Mouse (Mus musculus) small intestine, adult 2 months (tissue): Measurements from ENCODE around the gene B3galt5. TPM values are rescaled to one million over a fixed set of nuclear protein-coding genes. Genes with fewer than 3 reads are reported as not detected.
A peak's percentile ranks its signal among the peaks of the same experiment; 100 is the strongest.

ENCODE experiments used
- H3K27ac ChIP-seq: fragments of 200-500 bp; 2 replicates; pipeline ENCODE4 v1.5.1; 2012; ENCODE audit warnings: low read depth, low read length, control low read depth, inconsistent platforms; ENCODE audit not compliant: insufficient read depth
- H3K27me3 ChIP-seq: fragments of 200-500 bp; 2 replicates; pipeline ENCODE4 v1.6.1; 2012; ENCODE audit warnings: mild to moderate bottlenecking, moderate library complexity, low read length, inconsistent platforms; ENCODE audit not compliant: control insufficient read depth, insufficient read depth
- H3K36me3 ChIP-seq: fragments of 200-500 bp; 2 replicates; pipeline ENCODE4 v1.6.1; 2012; ENCODE audit warnings: mild to moderate bottlenecking, low read length, control low read depth, inconsistent platforms; ENCODE audit not compliant: control insufficient read depth, insufficient read depth
- H3K4me1 ChIP-seq: fragments of 200-500 bp; 2 replicates; pipeline ENCODE4 v1.6.1; 2012; ENCODE audit warnings: low read length, inconsistent platforms, mixed read lengths; ENCODE audit not compliant: control insufficient read depth, insufficient read depth, insufficient read length
- H3K4me3 ChIP-seq: fragments of 200-500 bp; 2 replicates; pipeline ENCODE4 v1.5.1; 2012; ENCODE audit warnings: low read depth, mild to moderate bottlenecking, control low read depth, inconsistent platforms, low read length, moderate library complexity
- CTCF ChIP-seq: fragments of 200-500 bp; IDR thresholded peaks from 2 replicates; pipeline ENCODE4 v1.5.1; 2012; ENCODE audit warnings: low read depth, mild to moderate bottlenecking, control low read depth, inconsistent platforms, low read length, moderate library complexity, mixed read lengths; ENCODE audit not compliant: insufficient replicate concordance, insufficient read length; ENCODE audit errors: extremely low read depth
- POLR2A ChIP-seq: fragments of 200-500 bp; IDR thresholded peaks from 2 replicates; pipeline ENCODE4 v1.6.1; 2012; ENCODE audit warnings: low read depth, mild to moderate bottlenecking, control low read depth, inconsistent platforms, low read length, moderate library complexity
- WGBS: fragments of 180-500 bp; shearing (Covaris S2); methylation state at CpG from one replicate; pipeline ENCODE4 v1.1.7; 2018; 5-methylcytosine and 5-hydroxymethylcytosine counted together
- polyA plus RNA-seq: library from polyadenylated mRNA; depleted of rRNA; stranded (reverse); fragments of >200 nt; gene quantifications from 2 replicates; pipeline ENCODE4 v1.2.3, GENCODE M21; 2012

B3galt5 gene
- polyA plus RNA-seq, 1 experiment: 0.34 TPM

- TF ChIP-seq CTCF (no peak), POLR2A (no peak)
- Histone ChIP-seq H3K4me3 (no peak overlapping the region), H3K36me3 (no peaks in the 10 kb centered on the region), H3K27ac (no peak overlapping the region), H3K27me3 (no peaks in the 10 kb centered on the region), H3K4me1 (peaks cover 15% of the 10 kb centered on the region; the same call in 1 of the 2 replicates)
- 86% methylated on average over 10 of the region's 10 CpGs for WGBS
Measured at GRCm38 (mm10) chr16:96209789-96210188, 25.8 kb upstream of the B3galt5 start.

GRCm38 (mm10) chr16:96210856-96211255, 24.7 kb upstream of the B3galt5 start:
- Histone ChIP-seq H3K27ac (no peak overlapping the region), H3K36me3 (no peaks in the 10 kb centered on the region), H3K4me1 (peaks cover 9% of the 10 kb centered on the region; the same call in 1 of the 2 replicates), H3K4me3 (no peak overlapping the region), H3K27me3 (no peaks in the 10 kb centered on the region)
- TF ChIP-seq CTCF (no peak), POLR2A (no peak)
- 79% methylated on average over 7 of the region's 7 CpGs for WGBS

DNA sequence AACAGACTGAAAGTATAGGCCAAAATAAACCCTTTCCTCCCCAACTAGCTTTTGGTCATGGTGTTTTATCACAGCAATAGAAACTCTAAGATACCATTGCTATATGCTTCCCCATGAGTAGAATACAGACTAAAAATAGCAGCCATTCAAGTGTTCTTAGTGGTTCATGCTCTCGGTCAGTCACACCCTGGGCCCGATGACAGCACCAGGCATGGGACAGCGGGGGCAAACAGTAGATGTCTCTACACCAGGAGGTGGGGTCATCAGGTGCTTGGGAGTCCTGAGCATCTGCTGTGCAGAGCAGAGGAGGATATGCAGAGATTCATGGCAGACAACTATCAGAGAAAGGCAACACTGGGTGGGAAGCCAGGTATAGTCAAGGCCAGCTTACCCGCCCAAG, 22.6 kb upstream of the B3galt5 start:
- Histone ChIP-seq H3K4me1 (peaks cover 9% of the 10 kb centered on the region; the same call in 1 of the 2 replicates), H3K27ac (no peak overlapping the region), H3K27me3 (no peaks in the 10 kb centered on the region), H3K4me3 (no peak overlapping the region), H3K36me3 (no peaks in the 10 kb centered on the region)
- TF ChIP-seq POLR2A (no peak), CTCF (no peak)
- WGBS: 97% methylated on average over 4 of the region's 4 CpGs

DNA sequence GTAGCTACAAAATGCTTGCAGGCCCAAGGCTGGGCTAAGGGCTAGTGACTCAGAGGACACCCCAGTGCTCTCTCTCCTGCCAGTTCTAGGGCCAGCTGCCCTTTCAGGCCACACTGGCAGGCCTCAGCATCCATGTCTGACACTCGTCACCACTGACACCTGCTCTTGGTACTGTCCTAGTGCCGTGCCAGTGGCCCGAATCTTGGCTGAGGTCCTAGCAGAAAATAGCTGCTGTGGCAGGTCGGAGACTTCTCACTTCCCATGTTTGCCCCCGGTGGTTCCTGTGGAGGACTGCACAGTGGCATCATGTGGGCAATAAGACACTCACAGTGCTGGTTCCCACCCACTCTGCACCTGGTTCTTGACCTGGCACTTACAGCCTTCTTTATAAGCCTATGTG, 14.1 kb upstream of the B3galt5 start:
- H3K4me3 ChIP-seq: no peak overlapping the region
- H3K27me3 ChIP-seq: no peaks in the 10 kb centered on the region
- WGBS: 49% methylated on average over 5 of the region's 5 CpGs
- no peaks in the 10 kb centered on the region for H3K36me3 ChIP-seq
- TF ChIP-seq CTCF (no peak), POLR2A (no peak)
- H3K4me1 ChIP-seq: no peaks in the 10 kb centered on the region
- H3K27ac ChIP-seq: no peak overlapping the region

DNA sequence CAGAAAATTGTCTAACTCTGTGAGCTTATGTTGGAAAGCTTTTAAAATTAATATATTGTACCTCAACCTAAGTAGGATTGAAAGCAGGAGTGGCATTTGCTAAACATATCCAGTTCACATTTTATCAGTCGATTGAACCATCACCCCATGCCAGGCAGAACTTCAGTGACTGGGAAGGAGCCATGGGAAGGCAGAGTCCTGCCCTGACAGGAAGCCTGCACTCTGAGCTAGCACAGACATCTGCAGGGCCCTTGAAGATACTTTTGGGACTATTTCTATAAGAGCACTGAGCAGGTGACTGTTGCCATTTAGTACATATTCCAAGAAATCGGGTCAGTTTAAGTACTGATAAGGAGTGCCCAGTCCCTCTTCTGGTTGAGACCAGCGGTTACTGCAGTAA, 13.6 kb upstream of the B3galt5 start:
- no peak overlapping the region for H3K4me3 ChIP-seq
- 72% methylated on average over 3 of the region's 3 CpGs for WGBS
- no peaks in the 10 kb centered on the region for H3K27me3 ChIP-seq
- no peak overlapping the region for H3K27ac ChIP-seq
- TF ChIP-seq CTCF: no peak
- no peak for TF ChIP-seq POLR2A
- no peaks in the 10 kb centered on the region for H3K4me1 ChIP-seq
- no peaks in the 10 kb centered on the region for H3K36me3 ChIP-seq

DNA sequence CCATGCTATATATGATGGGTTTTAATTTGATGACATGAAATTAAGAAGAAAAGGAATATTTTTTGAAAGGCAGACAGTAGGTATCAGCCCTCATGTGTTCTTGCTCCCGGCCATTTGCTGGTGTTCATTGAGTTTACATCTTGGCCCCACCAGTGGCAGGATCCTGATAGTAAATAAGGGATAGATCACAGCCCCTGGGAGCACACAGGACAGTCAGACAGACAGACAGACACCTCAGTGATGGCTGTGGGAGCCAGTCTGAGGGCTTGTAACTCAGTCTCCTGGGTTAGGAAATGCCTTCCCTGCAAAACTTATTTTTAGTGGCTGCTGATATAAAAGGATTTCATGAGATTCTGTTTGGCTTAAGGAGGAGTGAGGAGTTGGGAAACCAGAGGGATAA, 13.1 kb upstream of the B3galt5 start:
- no peaks in the 10 kb centered on the region for H3K36me3 ChIP-seq
- no peak overlapping the region for H3K27ac ChIP-seq
- H3K4me1 ChIP-seq: 0 out of 2 replicates have a peak, but pooled peaks cover 1% of the 10 kb centered on the region
- 83% methylated on average over 1 of the region's 1 CpGs for WGBS
- H3K27me3 ChIP-seq: no peaks in the 10 kb centered on the region
- TF ChIP-seq POLR2A (no peak), CTCF (no peak)
- no peak overlapping the region for H3K4me3 ChIP-seq

- Histone ChIP-seq H3K4me3 (no peak overlapping the region), H3K27me3 (no peaks in the 10 kb centered on the region), H3K27ac (0 out of 2 replicates have a peak overlapping the region, but pooled peaks have one; percentile 8), H3K36me3 (no peaks in the 10 kb centered on the region), H3K4me1 (peaks cover 7% of the 10 kb centered on the region; the same call in 1 of the 2 replicates)
- WGBS: 19% methylated on average over 13 of the region's 13 CpGs
- TF ChIP-seq POLR2A: no peak
- no peak for TF ChIP-seq CTCF
Measured at GRCm38 (mm10) chr16:96228438-96228837, 7.2 kb upstream of the B3galt5 start.
